Mouse (Mus musculus): Measurements from ENCODE around the gene Hspb6.

DNA sequence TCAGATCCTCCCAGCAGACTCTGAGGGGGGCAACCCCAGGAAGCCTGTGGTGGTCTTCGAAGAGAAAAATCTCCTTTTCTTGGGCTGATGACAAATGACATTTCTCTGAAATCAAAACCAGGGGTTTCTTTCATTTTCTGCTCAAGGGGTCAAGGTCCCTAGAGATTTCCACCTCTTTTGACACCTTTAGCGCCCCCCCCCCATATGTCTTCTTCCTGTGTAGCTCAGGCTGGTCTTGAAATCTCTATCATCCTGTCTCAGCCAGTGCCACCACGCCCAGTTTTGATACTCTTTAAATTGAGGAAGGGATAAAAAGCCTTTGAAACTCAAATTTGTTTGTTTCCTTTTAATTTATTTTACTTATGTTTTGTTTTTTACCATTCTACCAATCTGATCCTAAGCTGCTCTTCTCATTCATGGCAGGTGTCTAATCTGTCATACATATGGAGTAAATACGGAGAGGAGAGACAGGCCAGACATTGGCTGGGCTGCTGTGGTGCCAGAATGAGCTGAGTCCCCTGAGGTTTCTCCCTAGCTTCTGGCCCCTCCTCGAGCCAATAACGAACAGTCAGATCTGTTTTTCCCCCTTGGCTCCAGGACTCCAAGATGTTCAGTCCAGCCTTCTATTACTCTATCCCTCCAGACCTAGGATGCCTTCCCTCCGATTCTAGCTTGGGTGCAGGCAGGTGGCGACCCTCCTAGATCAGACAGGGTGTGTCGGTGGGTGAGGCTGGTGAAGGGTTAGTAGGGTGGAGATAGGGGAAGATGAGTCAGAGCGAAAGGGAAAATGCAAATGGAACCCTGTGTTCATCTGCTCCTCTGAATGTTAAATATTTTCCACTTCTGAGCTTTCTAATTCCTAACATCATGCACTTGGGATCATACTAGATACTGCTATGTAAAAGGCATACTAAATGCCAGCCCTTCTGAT lies 41.9 kb downstream of the Hspb6 start:
- TF ChIP-seq CTCF (IDR thresholded peaks at IDR 0.05; ENCODE audit: borderline replicate concordance, insufficient read depth, low read depth, low read length) (no peak), POLR2A (IDR thresholded peaks at IDR 0.05; ENCODE audit: borderline replicate concordance, insufficient read depth, low read length) (no peak)

Data from cerebellum, adult 2 months (tissue).